Mouse (Mus musculus) lung, adult 2 months (tissue): Measurements from ENCODE around the gene Hcfc2.

Experiments used
- CTCF ChIP-seq: fragments of 200-500 bp; IDR thresholded peaks from 2 replicates; pipeline ENCODE4 v1.5.1; 2011; ENCODE audit warnings: mild to moderate bottlenecking, low read length, control low read depth; ENCODE audit not compliant: insufficient read depth
- POLR2A ChIP-seq: fragments of 200-500 bp; IDR thresholded peaks from 2 replicates; pipeline ENCODE4 v1.6.1; 2011; ENCODE audit warnings: low read depth, mild to moderate bottlenecking, control low read depth, low read length, borderline replicate concordance; ENCODE audit errors: extremely low read depth

DNA sequence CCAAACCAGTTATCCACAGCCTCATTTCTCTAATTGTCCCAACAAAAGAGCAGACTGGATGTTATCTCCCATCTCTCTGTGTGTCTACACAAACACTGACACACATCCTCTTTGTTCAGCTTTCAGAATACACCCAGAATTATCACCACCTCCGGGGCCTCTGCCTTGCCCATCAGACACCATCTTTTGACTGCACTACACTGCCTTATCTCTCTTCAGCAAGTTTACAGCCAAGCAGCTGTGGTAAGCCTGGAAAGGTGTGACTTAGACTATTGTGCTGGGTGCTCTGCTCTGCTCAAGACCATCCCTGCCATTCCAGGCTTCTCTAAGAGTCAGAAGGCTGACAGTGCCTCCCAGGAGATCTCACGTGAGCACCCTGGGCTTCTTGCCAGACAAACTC lies 10.5 kb upstream of the Hcfc2 start:
- TF ChIP-seq POLR2A (no peak), CTCF (no peak)
